Mouse (Mus musculus): ENCODE data around the gene Cbr1. TPM values are rescaled to one million over a fixed set of nuclear protein-coding genes. Genes with fewer than 3 reads are reported as not detected.

The Cbr1 gene
- 10 to 100 TPM; 59.9 to 61.7 TPM for total RNA-seq (2021)
- long read RNA-seq, experiment 1, transcript Cbr1-201 (3 exons, 1,237 nt) = major isoform, 49 of 57 reads
- long read RNA-seq, experiment 1, partial matches to known transcripts = 2 of 57 reads
- long read RNA-seq, experiment 1, other reads (novel, unspliced or antisense) = 6 of 57 reads
- long read RNA-seq, experiment 2, transcript Cbr1-201 (3 exons, 1,237 nt) = major isoform, 31 of 35 reads
- long read RNA-seq, experiment 2, partial matches to known transcripts = 0 of 35 reads
- long read RNA-seq, experiment 2, other reads (novel, unspliced or antisense) = 4 of 35 reads

DNA sequence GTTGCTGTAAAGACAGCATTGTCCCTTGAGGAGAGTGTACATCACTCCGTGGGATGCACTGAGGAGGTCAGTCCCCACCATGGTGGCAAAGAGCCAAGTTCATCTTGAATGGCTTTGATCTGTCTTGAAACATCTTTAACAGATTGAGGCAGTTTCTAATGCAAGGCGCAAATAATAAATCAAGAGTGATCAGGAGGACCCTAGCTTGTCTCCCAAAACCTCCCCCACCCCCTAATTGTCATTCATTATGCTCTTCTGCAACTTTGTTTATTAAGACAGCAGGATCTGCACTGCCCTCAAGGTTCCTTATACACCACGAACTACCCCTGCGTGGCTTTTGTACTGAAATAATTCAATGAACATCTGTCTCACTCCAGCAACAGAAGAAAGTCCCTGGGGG, at the start of gene Cbr1:
TSS of gene Cbr1 (plus strand) at position 301 of the 400 bp plus-strand sequence.
- DNase-seq (ENCODE audit: low spot score in 2 of 2) = no peak

GRCm38 (mm10) chr16:93557646-93558045, 48.0 kb upstream of the Cbr1 start:
- intact Hi-C loops (cut with DNase I) = no loop called here
- no peak for DNase-seq (ENCODE audit: low spot score in 2 of 2)

More for the DNA sequence above, at the start of gene Cbr1:
- intact Hi-C loops (cut with DNase I) = no loop called here

DNA sequence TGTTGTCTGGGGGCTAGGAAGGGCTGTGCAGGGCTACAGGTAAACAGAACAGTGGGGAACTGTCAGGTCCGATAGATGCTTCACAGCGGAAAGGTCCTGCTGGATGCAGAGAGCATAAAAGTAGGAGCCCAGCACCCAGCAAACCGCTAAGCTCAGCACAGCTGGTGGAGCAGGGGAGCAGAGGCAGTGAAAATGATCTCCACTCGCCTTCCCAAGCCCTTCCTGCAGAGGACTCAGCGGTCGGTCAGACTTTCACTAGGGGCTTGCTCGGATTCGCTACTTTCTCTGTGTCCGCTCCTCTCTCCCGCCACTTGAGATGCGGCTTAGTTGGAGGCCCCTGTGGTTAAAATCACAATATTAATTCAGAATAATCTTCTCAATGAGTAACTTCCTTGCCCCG, 47.2 kb upstream of the Cbr1 start:
- DNase-seq (ENCODE audit: low spot score in 2 of 2) = no peak
- intact Hi-C loops (cut with DNase I) = no loop called here

- intact Hi-C loops (cut with DNase I) = no loop called here
Observed at GRCm38 (mm10) chr16:93572383-93572782, 33.3 kb upstream of the Cbr1 start.

GRCm38 (mm10) chr16:93573434-93573833, 32.2 kb upstream of the Cbr1 start:
- no peak for DNase-seq (ENCODE audit: low spot score in 2 of 2)
- intact Hi-C loops (cut with DNase I) = no loop called here

More at GRCm38 (mm10) chr16:93572383-93572782, 33.3 kb upstream of the Cbr1 start:
- no peak for DNase-seq (ENCODE audit: low spot score in 2 of 2)

DNA sequence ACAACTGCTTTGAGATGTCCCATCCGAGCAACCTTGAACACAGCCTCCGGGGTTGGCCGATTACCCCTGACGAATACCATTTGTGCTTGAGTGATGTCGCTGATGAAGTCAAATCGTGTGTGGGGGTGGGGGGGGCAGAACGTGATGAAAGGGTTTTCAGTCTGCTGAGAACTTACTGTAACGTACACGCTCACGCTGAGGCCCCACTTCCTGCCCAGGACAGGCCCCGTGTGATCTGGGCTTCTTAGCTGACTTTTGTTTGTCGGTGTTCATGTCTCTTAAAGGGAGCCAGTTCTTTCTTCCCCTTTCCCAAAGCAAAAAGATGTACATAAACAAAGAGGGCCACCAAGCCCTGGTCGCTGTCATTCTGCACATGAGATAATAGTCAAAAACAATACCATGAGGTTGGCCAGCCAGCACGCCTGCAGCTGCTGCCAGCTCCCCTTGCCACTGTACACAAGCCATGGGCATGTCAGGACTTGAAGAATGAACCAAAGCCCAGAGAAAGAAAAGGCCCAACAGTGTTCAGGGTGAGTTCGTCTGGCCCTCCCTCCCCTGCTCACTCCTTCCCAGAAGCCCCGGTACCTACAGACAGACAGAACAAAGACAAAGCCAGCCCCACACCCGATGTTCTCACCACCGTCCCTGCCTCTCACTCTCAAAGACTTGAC, 31.0 kb upstream of the Cbr1 start:
- intact Hi-C loops (cut with DNase I) = no loop called here
- no peak for DNase-seq (ENCODE audit: low spot score in 2 of 2)

- DNase-seq (ENCODE audit: low spot score in 2 of 2) = no peak
- intact Hi-C loops (cut with DNase I) = no loop called here
Observed at GRCm38 (mm10) chr16:93575574-93575973, 30.1 kb upstream of the Cbr1 start.

DNA sequence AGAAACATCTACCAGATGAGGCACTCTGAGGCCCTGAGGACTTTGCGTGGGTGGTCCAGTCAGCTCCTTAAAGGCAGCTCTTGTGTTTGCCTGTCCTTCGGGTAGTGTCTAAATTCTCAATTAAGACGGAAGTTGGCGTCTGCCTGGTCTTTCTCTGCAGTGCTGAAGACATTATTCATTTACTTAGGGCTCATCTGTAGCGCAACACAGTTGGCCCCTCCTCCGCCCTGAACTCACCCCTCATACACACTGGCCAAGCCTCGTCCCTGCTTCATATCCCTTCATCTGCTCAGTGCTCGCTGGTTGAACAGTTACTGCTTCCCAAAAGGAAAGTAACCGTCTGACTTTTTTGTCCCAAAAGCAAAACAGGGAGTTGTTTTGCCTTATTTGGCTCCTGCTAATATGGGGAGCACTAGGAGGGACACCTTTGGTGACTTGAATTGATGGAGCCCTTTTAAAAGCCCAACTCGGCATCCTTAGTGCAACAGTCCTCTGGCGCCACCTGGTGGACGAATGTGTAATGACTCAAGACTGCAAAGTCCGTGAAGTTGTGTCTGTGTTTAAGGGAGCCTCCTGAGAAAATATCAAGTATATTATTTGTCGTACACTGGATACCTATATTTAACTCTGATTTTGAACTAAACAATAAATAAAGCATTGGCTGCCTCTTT, 29.1 kb upstream of the Cbr1 start:
- intact Hi-C loops (cut with DNase I) = loop anchor here (2.0 kb wide), 1 partner anchor 32 kb away; no protein-coding TSS in a partner anchor
- DNase-seq (ENCODE audit: low spot score in 2 of 2) = peak; percentile 78 to 90

DNA sequence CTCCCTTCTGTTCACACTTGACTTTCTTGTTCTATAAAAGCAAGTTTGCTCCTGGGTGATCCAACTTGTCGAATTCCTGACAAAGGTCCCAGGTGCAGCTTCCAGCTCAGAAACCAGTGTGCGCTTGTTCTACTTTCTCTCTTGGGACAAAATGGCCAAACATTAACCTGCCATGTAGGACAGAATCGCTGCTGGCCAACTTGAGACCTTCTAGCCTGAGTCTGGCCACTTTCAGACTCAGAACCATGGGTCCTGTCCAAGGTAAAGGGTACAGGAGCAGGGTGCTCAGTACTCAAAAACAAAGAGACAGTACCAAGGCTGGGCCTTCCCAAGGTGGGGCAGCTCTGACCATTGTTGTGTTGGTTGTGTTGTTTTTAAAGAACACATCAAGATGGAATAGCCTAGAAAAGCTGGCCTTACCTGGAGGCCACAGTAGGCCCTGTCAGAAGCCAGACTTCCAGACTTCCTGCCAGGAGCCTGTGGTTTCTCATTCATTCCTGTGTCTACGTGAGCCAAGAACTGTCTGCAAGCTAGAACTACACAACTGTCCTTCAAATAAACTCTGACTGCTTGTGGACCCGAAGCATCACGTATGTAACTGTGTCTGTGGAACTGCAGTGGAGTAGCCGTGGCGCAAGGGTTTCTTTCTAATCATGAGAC, 27.2 kb upstream of the Cbr1 start:
- intact Hi-C loops (cut with DNase I) = no loop called here
- DNase-seq (ENCODE audit: low spot score in 2 of 2) = no peak

DNA sequence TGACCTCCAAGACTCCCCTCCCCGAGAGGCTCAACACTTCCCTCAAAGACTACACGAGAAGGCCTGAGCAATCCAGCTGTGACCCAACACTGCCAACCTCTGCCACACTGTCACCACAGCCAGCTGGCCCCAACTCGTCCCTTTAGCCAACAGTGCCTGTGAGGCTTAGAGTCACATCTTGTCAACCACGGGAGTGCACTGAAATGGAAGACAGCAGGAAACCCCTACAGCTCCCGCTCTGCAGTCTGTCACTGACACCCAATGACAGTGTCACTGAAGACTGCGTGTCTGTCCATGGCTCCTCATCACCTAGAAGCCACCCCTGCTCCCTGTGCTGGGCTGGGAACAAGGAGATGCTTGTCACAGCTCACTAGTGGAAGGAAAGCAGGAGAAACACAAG, 24.5 kb upstream of the Cbr1 start:
- intact Hi-C loops (cut with DNase I) = no loop called here
- no peak for DNase-seq (ENCODE audit: low spot score in 2 of 2)

DNA sequence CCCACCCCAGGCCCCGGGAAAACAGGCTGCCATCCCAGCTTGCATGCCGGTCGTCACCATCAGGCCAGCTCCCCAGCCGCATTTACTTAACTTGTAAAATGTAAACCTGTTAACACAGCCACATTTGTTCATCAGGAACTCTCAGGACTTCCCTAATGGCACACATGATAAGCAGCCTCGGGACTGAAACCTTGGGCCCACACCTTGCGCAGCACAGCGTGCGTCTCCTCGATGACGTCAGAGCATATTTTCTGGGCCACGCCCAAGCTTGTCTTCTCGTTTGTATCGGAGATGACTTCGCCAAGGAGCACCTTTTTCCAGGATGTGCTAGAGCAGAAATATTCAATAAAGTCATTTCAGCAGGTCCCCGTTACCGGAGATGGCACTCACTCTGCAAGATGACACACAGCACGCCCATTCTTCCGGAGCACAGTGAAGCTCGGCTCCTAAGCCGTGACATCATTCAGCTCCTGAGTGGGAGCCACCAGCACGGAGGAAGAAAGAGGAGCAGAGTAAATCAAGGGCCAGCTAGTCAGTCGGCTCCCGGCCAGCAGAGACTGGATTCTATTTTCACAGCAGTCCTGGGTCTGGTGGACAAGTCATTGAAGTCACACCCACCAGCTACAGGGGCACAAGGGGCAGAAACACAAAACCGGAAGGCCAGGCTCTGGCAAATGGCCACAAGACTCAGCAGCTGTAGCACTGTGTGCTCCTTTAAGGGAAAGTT, 20.5 kb upstream of the Cbr1 start:
- DNase-seq (ENCODE audit: low spot score in 2 of 2) = no peak
- intact Hi-C loops (cut with DNase I) = no loop called here

- DNase-seq (ENCODE audit: low spot score in 2 of 2) = no peak
- intact Hi-C loops (cut with DNase I) = no loop called here
Observed at GRCm38 (mm10) chr16:93585703-93586205, 19.9 kb upstream of the Cbr1 start.

GRCm38 (mm10) chr16:93586382-93586781, 19.3 kb upstream of the Cbr1 start:
- DNase-seq (ENCODE audit: low spot score in 2 of 2) = no peak
- intact Hi-C loops (cut with DNase I) = no loop called here

GRCm38 (mm10) chr16:93588281-93588680, 17.4 kb upstream of the Cbr1 start:
- no peak for DNase-seq (ENCODE audit: low spot score in 2 of 2)
- intact Hi-C loops (cut with DNase I) = no loop called here

GRCm38 (mm10) chr16:93590915-93591314, 14.7 kb upstream of the Cbr1 start:
- intact Hi-C loops (cut with DNase I) = no loop called here
- DNase-seq (ENCODE audit: low spot score in 2 of 2) = no peak

GRCm38 (mm10) chr16:93591450-93592430, 13.9 kb upstream of the Cbr1 start:
- intact Hi-C loops (cut with DNase I) = no loop called here
- DNase-seq (ENCODE audit: low spot score in 2 of 2) = no peak

DNA sequence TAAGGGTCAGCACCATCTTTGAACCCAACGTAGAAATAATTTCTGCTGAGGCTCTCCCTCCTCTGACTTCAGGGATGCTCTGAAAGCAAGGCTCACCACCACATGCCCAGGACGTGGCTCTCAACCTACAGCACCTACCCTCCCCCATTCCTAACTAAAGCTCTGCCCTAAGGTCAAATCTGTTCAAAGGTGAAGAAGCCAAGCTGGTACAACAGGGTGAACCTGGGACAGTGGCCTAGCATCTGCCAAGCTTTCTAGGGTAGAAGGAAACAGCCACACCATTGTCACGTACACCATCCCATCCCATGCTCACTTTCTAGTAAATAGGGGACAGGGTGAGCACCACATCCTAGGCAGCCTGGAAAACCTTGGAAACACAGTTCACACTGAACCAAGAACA, 12.9 kb upstream of the Cbr1 start:
- intact Hi-C loops (cut with DNase I) = no loop called here

DNA sequence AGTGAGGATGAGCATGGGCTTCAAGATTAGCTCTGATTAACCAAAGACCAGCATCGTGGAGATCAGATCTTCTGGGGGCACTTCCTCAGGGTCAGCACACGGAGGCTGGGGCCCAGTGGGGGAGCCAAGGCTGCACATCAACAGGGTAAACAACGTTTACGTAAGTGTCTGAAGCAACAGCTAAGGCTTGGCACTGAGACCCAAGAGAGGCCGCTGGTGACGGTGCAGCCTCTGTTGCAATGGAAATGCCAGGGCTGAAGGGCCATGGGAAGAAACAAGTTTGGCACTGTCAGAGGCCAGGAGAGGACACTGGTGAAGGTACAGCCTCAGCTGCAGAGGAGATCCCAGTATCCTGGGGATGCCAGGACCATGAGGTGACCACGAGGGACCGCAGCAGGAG, 12.2 kb upstream of the Cbr1 start:
- intact Hi-C loops (cut with DNase I) = no loop called here
- DNase-seq (ENCODE audit: low spot score in 2 of 2) = no peak

More for the DNA sequence above, 12.9 kb upstream of the Cbr1 start:
- DNase-seq (ENCODE audit: low spot score in 2 of 2) = no peak

Measured in left cerebral cortex, postnatal 14 days (tissue).